Mouse (Mus musculus): ENCODE measurements around the gene Crocc.

The Crocc gene

DNA sequence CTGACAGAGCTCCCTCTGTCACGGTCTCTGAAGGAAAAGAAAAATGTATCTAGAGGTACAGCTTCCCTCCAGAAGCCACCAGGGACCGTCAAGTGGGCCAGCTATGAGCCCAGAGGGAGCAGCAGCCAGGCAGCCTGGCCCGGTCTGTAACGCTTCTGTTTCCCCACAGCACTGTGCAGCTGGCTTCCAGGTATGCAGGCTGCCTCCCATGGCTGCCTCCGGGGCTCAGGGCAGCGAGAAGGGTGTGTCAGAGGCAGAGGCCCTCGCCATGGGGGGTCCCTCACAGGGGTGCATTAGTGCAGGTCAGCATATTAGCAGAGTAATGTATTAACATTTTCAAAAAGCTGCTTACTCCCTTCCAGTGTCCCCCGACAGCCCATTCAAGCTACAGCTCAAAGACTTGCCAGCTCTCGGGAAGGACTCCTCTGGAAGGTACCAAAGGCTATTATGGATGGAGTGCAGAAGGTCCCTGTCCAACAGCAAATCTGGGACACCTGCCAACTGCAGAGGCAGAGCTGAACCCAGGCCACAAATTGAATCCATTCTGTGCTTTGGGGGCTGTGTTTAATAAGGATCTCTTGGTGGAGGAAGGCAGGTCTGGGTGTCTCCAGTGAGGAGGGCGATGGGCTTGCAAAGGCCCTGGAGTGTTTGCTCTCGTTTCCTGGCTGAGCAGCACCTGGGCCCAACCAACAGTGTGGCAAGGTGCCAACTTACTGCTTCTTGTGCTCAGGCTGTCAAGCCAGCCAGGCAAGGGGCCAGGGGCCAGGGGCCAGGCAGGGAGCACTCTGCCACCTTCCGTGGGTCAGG lies 6.6 kb upstream of the Crocc start:
- no peak for DNase-seq (ENCODE audit: low spot score)

DNA sequence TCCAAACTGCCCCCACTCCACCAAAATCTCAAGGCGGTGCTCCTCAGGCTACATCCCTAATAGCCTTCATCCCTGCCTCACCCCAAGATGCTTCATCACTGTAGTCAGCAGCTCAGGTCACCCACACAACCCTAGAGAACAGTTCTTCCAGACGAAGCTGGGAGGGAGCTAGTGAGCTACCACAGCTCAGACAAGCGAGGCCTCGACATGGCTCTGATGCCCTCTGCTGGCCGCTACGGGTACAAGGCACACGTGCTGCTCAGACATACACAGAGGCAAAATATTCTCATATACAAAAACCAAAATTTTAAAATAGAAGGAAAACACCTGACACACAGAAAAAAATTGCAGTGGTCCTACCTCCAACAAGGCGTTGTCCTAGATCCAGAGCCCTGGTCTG lies 4.8 kb upstream of the Crocc start:
- peak; percentile 73 for DNase-seq (ENCODE audit: low spot score)

DNA sequence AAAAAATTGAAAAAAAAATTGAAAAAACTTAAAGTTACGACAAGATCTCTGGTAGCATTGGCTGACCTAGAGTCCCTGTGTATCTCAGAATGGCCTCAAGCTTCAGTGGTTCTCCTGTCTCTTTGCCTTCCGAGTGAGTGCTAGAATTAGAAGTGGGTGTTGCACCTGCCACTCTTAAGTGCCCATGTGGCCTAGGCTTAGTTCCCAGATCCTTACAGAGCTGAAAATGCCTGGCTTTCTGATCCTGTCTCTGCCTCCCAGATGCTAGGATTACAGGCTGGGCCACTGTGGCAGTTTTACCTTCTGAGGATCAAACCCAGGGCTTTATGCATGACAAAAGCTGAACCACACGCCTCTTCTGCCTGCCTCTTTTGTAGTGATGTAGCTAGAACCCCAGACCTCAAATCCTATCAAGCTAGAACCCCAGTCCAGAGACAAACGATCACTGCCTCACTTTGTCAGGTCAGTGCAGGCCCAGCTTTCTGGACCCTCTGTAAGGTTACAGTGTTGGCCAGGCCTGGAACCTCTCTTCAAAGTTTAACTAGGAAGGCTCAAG lies 3.8 kb upstream of the Crocc start:
- no peak for DNase-seq (ENCODE audit: low spot score)

DNA sequence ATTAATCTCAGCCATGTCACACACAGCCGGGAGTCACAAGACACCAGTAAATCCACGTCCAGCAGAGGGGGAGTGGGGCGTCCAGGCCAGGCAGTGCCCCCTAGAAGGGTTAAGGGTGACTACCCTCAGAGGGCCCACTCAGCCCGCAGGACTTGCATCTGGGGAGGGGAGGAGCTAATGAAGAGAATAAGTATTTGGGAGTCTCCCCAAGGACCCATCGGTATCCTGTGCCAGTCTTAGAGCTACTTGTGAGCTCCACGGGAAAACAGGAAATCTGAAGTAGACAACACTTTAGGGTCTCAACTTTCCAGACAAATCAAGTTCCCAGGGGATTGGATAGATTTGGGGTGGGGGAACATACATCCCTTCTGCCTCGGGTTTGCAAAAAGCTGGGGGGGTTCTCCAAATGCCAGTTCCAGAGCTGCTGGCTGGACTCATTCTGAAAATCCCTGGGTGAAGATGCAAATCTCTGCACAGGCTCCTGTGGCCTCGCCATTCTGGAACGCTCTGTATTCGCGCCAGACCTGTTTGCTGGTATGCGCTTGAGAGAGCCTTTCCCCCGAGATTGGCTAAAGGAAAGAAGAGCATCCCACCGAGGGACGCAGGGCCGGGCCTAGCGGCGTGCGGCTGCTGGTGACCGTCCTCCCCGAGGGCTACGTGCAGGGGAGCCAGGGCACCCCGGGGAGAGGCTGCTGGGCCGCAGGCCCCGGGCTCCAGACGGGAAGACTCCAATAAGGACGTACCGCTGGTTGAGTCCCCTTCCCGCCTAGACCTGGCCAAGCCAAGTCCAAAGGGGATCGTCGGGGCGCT lies 529 bp downstream of the Crocc start:
- no peak for DNase-seq (ENCODE audit: low spot score)

DNA sequence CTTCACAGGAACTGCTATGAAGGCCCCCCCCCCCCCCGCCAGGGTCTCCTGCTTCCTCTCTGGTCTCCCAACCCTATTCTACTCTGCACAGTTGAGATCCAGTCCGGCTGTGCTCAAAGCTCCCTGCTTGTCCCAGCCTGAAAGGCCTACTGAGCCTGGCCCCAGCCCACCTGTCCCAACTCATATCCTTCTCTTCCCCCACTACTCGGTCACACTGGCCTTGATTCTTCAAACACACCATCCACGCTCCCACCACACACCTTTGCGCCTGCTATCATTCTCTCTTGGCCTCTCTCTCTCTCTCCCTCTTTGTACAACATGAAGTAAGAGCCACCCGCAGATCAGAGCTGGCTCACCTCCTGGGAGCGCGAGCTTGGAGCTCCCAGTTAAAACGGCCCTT lies 1.5 kb downstream of the Crocc start:
- no peak for DNase-seq (ENCODE audit: low spot score)

DNA sequence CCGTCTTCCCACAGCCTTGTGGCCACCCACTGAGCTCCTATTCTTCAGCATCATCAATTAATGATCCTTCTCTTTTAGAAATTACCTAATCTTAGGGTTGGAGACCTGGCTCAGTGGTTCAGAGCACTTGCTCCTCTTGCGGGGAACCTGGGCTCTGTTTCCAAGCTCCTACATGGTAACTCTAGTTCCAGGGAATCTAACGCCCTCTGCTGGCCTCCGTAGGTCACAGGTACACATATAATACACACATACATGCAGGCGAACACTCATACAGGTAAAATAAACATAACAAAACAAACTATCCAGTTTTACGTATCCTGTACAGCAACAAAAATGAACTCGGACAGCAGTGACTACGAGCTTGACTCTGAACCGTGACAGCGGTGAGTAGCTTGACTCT lies 3.4 kb downstream of the Crocc start:
- no peak for DNase-seq (ENCODE audit: low spot score)

DNA sequence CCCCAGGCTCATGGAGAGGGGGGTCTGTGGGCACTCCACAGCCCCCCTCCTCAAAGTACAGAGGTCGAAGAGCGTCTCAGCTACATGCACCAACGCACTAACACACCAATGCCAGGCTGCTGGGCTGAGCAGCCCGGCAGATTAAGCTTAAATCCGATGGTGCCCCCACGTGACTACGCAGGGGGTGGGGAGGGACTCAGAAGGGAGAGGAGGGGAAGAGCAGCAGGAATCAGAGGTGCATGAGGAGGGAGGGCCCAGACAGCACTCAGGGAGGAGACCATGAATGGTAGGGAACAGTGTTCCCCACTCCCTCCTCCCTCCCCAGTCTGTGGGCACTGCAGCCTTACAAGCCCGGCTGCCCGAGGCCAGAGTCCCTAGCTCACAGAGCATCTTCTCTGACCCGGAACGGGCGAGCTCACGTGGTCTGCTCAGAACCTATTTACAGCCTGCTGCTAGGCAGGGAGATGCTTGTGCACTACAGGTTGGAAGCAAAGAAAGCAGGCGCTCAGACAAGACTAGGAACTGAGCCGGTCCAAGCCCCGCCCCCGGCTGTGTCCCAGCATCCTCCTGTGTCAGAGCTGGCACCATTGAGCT lies 6.7 kb downstream of the Crocc start:
- no peak for DNase-seq (ENCODE audit: low spot score)

DNA sequence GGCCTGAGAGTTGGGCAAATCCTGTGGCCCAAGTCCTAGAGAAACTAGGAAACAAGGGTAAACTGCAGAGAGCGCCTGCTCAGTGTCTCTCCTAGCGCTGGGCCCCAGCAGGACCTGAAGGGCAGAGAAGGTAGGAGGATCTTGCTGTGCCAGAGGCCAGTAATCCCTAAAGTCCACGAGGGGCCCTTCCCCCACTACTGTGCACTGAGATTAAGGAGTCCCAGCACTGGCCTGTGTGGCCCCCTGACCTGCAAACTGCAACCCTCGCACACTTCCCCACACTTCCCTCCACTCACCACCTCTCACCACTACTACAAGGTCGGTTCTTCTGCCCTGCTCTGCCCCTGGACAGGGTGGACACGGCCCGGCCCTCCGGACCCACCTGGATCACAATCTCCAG lies 7.2 kb downstream of the Crocc start:
- no peak for DNase-seq (ENCODE audit: low spot score)

DNA sequence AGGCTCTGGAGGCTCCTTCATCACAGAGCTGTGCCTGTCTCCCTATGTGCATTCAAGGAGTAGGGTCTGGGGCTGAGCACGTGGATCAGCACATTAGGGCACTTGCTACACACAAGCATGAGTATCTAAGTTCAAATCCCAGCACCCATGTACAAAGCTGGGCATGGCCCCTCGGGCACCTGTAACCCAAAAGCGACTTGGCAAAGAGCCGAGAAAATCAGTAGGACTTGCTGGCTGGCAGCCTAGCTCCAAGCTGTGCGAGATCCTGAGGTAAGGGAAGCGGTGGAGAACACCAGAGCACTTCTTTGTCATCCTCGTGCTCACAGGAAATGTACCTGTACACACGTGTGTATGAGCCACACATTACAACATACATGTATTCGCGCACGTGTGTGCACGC lies 7.9 kb downstream of the Crocc start:
- no peak for DNase-seq (ENCODE audit: low spot score)

DNA sequence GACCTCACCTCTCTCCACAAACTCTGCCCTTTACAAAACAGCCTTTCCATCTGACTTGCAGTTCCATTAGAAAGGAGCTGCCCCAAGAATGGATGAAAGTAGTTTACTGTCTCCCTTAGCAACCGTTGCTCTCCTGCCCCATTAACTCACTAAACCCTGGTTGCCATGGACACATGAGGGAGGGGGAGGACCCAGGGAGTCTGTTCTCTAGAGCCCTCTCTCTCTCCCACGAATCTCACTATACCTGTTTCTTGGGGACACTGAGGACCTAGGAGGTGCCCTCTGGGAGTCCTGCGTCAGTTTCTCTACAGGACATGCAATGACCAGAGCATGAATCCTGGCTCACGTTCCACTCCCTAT lies 10.9 kb downstream of the Crocc start:
- DNase-seq (ENCODE audit: low spot score): no peak

DNA sequence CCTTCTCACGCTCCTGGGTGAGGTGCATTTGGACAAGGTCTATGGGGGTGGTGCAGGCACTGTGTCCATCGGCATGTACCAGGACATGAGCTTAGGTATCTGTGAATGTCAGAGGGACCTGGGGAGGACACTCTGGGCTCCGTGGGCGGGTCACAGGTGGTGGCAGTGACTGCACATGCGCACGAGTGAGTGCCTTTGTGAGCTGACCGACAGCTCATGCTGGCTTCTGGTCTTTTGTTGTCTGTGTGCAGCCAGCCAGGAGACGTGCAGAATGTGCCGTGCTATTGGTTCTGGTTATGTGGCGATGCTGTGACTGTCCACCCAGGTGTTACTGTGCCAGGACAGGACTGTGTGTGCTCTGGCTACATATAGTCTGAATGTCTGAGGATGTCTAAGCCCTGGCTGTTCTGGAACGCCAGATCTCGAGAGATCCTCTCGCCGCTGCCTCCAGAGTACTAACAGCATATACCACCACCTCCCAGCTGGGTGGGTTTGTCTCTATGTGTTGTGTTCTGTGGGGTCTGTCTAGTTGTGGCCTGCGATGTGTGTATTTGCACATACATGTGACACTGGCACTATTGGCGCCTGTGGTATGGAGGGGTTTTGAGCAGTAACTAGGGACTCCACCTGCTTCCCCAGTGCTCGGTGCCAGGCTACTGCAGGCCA lies 11.4 kb downstream of the Crocc start:
- no peak for DNase-seq (ENCODE audit: low spot score)

DNA sequence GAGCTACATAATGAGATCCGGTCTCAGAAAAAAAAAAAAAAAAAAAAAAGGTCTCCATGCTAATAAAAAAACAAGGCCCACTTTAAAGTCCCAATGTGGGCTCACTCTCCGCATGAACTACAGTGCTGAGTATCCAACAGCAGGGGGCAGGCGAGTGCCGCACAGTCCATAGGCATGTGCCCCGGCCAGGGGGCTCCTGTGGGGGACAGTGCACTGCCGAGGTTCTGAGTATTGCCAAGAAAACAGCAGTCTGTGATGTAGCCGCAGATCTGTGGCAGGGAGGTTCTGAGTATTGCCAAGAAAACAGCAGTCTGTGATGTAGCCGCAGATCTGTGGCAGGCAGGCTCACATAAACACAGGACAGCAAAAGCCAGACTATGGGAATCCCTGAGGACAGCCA lies 15.5 kb downstream of the Crocc start:
- peak; percentile 55 for DNase-seq (ENCODE audit: low spot score)

DNA sequence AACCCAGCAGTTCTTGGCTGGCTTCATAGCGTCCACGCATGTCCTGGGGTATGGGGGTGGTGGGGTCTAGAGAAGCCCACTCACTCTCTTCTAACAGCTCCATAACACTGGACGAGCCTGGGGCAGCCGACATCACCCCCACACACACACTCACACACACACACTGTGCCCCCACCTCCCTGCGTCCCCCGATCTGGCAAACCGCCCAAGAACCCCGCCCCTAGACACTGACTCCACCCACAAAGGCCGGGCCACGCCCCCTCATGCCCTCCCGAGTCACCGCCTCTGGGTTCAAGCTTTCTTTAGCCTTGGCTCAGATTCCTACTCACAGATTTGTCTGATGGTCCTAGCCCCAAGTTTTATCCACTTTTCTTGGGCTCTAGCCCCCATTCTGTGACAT lies 19.2 kb downstream of the Crocc start:
- DNase-seq (ENCODE audit: low spot score): no peak

DNA sequence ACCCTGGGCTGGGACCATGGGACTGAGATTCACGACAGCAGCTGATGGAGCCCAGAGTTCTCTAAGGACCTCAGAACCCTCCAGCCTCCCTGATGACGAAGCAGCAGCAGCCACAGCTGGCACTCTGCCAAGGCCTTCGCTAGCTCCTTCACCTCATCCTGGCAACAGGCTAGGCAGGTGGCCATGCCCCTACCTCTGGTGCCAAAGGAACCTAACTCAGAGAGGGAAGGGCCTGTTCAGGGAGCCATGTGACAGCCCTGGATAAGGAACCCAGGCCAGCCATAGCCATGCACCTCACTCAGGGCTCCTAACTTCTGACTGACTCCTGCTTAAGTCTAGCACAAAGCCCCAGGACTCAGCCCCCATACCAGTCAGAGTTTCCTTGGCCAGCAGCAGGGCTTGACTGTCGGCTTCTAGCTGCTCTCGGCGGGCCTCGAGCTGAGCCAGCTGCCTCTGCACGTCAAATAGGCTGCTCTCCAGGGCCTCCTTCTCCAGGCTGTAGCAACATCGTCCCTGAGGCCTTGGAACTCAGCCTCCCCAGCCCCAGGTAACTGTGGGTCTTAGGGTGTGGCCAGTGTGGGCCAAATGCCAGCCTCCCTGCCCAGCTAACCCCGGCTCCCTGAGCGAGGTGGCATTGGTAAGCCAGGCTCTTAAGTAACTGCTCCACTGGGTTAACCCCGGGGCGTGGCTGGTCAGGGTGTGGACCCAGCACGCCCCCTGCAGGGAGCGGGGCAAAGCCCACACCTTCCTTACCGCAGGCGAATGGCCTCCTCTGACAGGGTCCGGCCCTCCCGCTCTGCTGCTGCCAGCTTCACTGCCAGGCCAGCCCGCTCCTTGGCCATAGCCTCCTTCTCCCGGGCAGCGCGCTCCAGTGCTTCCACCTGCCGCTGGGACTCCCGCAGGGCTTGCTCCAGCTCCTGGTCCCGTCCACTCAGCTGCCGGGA lies 26.5 kb downstream of the Crocc start:
- peak; percentile 27 for DNase-seq (ENCODE audit: low spot score)

DNA sequence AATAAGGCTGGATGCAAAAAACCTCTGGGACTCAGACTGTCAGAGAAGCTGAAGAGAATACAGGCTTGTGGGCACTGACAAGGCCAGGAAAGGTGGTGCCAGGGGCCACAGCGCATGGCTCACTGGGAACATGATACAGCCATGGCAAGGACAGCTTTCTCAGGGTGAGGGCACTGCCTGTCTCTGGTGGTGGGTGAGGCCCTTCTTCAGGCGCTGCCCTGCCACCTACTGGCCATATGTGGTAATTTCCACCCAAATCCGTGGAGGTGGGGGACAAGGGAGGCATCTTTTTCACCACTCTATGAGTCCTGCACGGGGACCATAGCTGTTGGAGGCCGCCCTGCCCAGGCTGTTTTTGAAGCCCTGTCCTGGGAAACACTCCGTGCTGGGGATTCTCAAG lies 28.6 kb downstream of the Crocc start:
- DNase-seq (ENCODE audit: low spot score): peak; percentile 60

DNA sequence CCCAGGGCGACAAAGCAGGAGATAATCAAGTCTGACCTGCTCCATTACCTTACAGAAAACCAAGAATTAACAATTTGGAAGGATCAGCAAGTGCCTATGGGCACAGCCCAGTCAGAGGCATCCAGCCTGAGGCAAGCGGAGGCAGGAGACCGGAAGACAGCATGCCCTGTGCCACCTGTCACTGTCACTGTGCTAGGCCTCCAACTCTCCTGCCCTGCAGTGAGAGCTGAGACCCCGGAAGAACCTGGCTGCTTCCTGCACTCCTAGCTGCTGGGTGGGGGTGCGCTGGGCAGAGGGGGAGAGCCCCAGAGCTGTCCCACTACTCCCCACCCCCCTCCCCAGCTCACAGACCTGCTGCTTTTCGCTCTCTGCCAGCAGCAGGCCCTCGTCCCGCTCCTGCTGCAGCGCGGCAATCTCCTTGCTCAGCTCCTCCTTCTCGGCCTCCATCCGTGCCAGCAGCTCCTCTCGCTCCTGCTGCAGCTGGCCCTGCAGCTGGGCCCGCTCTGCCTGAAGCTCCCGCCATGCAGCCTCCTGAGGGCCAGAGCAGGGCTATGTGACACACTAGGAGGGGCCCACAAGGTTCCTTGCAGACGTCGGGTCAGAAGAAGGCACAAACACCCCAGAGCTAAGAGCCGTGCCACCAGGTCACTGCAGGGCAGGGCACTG lies 29.7 kb downstream of the Crocc start:
- no peak for DNase-seq (ENCODE audit: low spot score)

DNA sequence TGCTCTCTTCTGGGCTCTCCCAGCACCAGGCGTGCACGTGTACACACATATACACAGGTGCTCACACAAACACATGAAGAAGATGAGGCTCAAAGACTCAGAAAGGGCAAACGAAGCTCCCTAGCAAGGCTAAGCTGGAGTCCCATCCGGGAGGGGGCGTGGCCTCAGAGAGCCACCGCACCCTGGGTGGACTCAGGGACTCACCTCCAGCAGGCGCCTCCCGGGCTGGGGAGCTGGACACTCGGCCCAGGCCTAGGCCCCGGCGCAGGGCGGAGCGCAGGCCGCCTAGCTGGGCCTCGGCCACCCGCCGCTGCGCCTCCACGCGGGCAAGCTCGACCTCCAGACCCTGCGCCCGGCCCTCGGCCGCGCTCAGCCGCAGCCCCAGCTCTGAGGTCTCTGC lies 35.4 kb downstream of the Crocc start:
- no peak for DNase-seq (ENCODE audit: low spot score)

DNA sequence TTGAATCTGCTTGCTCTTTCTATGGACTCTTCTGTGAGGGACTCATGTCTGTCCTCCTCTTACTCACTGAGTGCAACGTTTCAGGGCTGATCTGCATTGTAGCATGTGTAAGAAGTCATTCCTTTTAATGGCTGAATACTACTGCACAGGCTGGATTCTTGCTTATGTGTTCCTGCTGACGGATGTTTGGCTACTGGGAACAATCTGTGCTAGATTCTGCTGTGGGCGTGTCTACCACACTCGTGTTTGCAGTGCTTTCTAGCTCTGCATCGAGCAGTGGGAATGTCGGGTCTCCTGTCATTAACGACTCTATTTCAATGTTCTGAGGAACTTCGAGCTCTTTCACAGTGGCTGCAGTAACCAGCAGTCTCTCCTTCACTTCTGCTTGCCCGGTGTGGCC lies 36.3 kb downstream of the Crocc start:
- DNase-seq (ENCODE audit: low spot score): no peak

DNA sequence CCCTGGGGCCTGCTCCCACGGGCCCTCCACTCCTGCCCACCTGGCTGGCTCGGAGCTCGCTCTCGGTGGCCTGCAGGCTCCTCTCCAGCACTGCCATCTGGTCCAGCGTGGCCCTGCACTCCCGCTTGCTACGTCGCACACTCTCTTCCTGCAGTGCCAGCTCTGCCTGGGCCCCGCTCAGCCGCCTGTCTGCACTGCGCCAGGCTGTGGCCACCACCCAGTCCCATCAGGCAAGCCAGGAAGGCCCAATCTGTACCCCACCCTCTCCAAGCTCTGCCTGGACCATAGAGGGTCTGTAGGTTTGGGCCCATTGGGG lies 38.8 kb downstream of the Crocc start:
- no peak for DNase-seq (ENCODE audit: low spot score)

DNA sequence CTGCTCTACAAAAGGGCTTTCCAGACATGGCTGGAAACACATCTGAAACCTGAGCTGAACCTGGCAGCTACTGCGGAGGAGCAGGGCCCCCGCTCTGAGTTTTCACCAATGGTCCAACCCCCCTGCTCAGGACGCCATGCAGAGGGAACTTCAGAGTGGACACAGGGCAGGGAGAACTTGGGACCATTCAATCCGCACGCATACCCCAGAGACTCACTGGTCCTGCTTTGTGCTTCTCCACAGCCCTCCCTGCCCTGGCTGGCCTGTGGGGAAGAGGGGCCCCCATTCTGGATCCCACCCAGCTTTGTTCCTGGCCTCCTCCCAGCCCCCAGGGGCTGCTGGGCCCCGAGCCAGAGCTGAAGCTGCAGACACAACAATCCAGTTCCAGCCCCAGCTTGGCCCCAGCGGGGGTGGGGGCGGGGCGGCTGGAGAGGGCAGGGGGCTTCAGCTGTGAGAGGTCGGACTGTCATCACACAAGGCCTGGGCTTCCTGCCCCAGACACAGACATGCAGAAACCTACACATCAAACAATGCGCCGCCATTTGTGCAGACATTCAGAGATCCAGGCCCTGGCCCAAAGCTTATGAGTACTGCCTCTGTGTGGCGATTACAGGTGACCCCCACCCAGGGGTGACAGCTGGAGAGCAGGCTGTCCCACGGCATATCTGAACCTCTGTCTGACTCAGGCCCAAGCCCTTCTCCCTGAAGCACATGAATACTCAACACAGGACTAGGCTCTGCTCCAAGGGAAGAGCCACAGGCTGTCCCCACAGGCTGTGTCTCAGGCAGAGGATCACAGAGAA lies 39.3 kb downstream of the Crocc start:
- DNase-seq (ENCODE audit: low spot score): no peak

Measured in urinary bladder, postnatal 25 days (tissue).